In genomic region chr4:127232028-127232427, GRCm38 (mm10) we compare ENCODE assay signal across 9 mouse cellular contexts. TPM values are rescaled to one million over a fixed set of nuclear protein-coding genes. Genes with fewer than 3 reads are reported as not detected.
A peak's percentile ranks its signal among the peaks of the same experiment; 100 is the strongest.
DNase-seq lines count a peak whose midpoint lies in the region; ATAC-seq lines count a peak whose summit lies in the region.
"Had no signal": no experiment of that assay in that cellular context is flagged by ENCODE, and none has a peak within 500 bp of the region (broad histone marks: within the 10 kb centered on the region; RNA-seq: fewer than 3 reads in every experiment).

No protein-coding gene starts in this region.

- peaks cover 9% of the 10 kb centered on the region for H3K4me1 ChIP-seq in hindbrain, embryonic 11.5 days (replicated peaks; ENCODE audit: control insufficient read depth, insufficient read depth, low read length)

- no peaks in the 10 kb centered on the region for H3K36me3 ChIP-seq in hindbrain, embryonic 11.5 days (ENCODE audit: control insufficient read depth, insufficient read depth, low read length)
- H3K36me3 ChIP-seq: liver, embryonic 15.5 days had no signal

- no peaks in the 10 kb centered on the region for H3K9me3 ChIP-seq in hindbrain, embryonic 11.5 days (ENCODE audit: control insufficient read depth, low read length)
- H3K9me3 ChIP-seq: liver, embryonic 15.5 days had no signal

- no peak overlapping the region for H3K9ac ChIP-seq in hindbrain, embryonic 11.5 days (ENCODE audit: low read depth, low read length)
- H3K9ac ChIP-seq: liver, embryonic 15.5 days had no signal

- peak overlapping the region; percentile 85 for H3K27ac ChIP-seq in hindbrain, embryonic 11.5 days (ENCODE audit: low read depth, low read length)
- H3K27ac ChIP-seq: liver, embryonic 15.5 days had no signal

- intact Hi-C loops in left cerebral cortex, postnatal 4 days (cut with DNase I) = no loop called here

- no peak overlapping the region for H3K4me3 ChIP-seq in hindbrain, embryonic 11.5 days (ENCODE audit: low read depth, low read length)
- H3K4me3 ChIP-seq: liver, embryonic 15.5 days had no signal

- DNase-seq in embryo, embryonic 11 days = peak; percentile 71
- no peak for DNase-seq in embryo, embryonic 10 days (ENCODE audit: low spot score)
- peak; percentile 82 for DNase-seq in hindbrain, embryonic 11.5 days (ENCODE audit: low spot score)
- peak; percentile 93 for DNase-seq in left cerebral cortex, postnatal 4 days
- peak; percentile 76 to 82 for DNase-seq in right cerebral cortex, postnatal 36 days (ENCODE audit: low spot score in 2 of 2)
- DNase-seq in kidney, postnatal 4 days = no peak
- no peak for DNase-seq in testis, postnatal 10 days (ENCODE audit: low spot score)
- DNase-seq in adrenal gland, postnatal 25 days = no peak

- H3K27me3 ChIP-seq in hindbrain, embryonic 11.5 days (ENCODE audit: control insufficient read depth, insufficient read depth, low read length) = no peaks in the 10 kb centered on the region; the same call in 1 of the 2 replicates

- peak; percentile 17 for ATAC-seq in hindbrain, embryonic 11.5 days (ENCODE audit: low FRiP score)

- no peak overlapping the region for H3K4me2 ChIP-seq in hindbrain, embryonic 11.5 days (replicated peaks; ENCODE audit: low read depth, low read length)
- H3K4me2 ChIP-seq: liver, embryonic 15.5 days had no signal

- 22% methylated on average over 6 of the region's 6 CpGs for WGBS in hindbrain, embryonic 11.5 days

RNA-seq across cellular contexts. Expression of gene Smim12, which starts 11.6 kb away (rescaled TPM):
- 59.3 and 59.7 TPM in 2 replicates for polyA plus RNA-seq in hindbrain, embryonic 11.5 days (2014; fragmentation: Nextera tagmentation; extraction: Ambion mirVana)
- 10 to 100 TPM; 27.1 to 29.3 TPM for total RNA-seq in left cerebral cortex, postnatal 4 days (2021)
- 48.8 and 55.9 TPM in 2 replicates for total RNA-seq in adrenal gland, postnatal 25 days (2021)

Comparison
In these comparisons a context has a peak if more than half of its experiments do, and no peak if none do; other contexts are left out.
1. DNase-seq: peak in embryo, embryonic 11 days (single experiment), hindbrain, embryonic 11.5 days (single experiment), left cerebral cortex, postnatal 4 days (single experiment) and right cerebral cortex, postnatal 36 days (2 of 2); none in embryo, embryonic 10 days (single experiment), kidney, postnatal 4 days (0 of 2), testis, postnatal 10 days (single experiment) and adrenal gland, postnatal 25 days (single experiment).